Mouse (Mus musculus) heart, adult 9 months (tissue): ENCODE results near the gene Uhrf1bp1.

ENCODE experiments used
- DNase-seq, 2 experiments: peaks; one replicate each; pipeline ENCODE4 v3.0.0; 2022; ENCODE audit warnings: low spot score in 2 of 2

Uhrf1bp1 gene

DNA sequence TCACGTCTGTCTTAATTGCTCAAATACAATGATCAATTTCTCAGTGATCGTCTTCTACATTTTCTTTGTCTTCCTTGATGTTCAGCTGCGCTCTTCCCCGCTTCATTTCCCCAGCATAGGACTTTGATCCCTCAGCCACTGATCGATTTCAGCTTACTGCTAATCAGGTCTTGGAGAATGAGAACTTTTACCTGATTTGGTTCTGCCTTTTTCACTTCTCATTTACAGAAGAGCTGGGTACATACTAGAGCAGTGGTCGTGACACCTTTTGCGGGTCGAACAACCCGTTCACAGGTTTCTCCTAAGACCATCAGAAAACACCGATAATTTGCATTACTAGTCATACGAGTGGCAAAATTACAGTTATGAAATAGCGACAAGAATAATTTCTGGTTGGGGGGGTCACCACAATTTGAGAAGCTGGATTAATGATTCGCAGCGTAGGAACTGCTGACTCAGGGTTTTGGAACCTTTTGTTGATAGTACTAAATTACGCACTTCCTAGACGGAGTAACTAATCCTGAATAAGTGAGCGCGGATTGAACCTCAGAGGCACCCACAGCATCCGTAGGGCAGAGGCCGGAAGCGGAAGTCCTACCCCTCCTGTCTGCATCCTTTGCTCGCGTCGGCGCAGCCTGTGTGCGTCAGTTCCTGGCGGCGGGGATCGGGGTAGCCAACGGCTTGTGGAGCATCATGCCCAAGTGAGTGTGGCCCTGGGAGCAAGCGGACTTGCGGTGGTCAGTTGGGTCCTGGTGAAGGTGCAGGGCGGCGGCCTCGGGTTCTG is 16.6 kb upstream of the Uhrf1bp1 start:
- DNase-seq = peak; percentile 97

DNA sequence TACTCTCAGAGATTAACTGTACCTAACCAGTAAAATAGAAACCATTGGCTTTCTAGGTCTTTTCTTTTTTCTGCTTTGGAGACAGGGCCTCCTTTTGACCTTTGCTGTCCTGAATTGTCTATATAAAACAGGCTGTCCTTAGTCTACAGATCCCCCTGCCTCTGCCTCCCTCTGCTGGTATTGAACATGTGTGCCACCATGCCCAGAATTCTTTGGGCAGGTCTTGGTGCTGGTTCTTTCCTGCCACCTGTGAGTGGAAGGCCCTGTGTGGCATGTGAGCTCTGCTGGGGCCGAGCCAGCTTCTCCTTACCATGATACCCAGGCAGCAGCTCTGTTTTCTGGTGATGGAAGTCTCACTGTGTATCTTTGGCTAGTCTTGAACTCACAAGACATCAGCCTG is 7.9 kb upstream of the Uhrf1bp1 start:
- no peak for DNase-seq

DNA sequence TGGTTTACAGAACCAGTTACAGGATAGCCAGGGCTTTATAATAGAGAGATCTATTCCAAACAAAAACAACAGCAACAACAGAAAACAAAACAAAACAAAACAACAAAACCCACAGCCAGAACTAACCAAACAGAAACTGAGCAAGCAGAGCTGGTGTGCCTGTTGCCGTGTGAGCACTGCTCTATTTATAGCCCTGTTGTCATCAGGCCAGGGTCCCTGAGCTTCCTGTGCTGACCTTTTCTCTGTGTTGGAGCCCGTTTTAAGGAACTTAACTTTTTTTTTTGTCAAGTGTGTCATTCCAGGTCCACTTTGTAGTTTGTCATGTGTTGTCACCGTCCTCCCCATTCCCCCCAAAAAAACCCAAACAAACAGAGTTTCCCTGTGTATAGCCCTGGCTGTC is 5.2 kb upstream of the Uhrf1bp1 start:
- DNase-seq = peak in 1 of 2 experiments; percentile 18

DNA sequence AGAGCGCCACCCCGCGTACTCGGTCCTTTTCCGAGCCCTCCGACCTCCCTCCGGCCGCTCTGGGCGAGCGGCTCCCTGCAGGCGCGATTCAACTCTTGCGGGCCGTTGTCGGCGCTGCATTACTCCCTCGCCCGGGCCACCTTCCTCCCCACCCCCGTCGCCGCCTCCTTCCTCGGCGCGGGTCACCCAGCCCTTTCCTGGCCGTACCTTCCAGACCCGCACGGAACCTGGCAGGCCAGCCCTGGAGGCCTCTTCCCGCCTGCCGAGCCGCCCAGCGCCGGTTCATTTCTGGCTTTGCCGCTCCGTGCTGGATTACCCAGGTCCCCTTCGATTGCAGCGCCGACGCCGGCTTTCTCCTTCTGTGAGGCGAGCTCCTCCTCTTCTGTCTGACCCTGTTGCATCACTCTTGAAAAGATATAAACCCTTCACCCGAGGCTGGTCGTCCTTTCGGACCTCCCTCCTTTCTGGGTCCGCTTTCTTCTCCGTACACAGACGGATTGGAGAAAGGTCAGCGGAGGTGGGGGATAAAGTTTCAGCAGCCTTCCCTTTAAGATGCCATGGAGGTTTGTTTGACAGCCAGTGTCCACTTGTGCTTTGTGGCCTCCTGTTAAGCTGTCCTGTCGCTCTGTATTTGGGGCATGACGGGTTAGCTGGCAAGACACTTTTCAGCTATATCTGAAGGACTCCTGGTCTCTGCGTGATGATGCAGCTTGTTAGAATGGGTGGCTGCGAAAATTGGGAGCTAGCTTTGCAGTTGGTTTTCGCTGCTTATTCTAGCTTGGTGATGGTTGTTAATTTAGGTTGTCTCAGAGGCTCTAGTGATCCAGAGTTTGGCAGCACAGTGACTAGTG is 782 bp downstream of the Uhrf1bp1 start:
- peak; percentile 22 to 27 for DNase-seq

DNA sequence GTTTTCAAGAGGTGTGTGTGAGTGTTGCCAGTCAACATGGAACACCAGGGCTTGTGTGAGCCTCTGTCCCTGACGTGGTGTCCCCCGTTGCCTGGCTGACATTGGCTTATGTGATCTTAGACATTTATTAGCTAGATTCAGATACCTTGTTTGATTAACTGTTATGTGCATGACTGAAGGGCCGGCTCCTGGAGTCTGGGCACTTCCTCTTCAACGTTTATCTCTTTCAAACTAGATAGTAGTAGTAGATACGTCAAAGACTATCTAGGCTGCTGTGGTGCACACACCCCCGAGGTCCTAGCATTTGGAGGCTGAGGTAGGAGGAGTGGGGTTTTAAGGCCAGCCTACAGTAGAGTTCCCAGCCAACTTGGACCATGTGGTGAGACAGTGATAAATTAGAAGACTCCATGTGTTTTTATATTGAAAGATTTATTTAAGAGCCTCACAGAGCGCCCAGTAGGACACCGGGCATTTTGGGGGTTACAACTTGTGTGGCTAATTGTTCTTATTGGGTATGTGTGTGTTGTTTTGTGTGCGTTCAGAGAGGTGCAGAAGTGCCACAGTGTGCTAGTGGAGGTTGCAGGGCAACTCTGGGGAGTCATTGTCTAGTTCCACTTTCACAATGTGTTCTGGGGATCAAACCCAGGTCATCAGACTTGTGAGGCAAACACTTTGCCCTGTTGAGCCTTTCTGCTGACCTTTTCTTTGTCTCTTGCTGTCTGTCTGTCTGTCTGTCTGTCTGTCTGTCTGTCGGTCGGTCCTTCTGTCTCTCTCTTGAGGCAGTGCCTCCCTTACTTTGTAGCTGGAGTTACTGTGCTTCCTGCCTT is 1.6 kb downstream of the Uhrf1bp1 start:
- no peak for DNase-seq

DNA sequence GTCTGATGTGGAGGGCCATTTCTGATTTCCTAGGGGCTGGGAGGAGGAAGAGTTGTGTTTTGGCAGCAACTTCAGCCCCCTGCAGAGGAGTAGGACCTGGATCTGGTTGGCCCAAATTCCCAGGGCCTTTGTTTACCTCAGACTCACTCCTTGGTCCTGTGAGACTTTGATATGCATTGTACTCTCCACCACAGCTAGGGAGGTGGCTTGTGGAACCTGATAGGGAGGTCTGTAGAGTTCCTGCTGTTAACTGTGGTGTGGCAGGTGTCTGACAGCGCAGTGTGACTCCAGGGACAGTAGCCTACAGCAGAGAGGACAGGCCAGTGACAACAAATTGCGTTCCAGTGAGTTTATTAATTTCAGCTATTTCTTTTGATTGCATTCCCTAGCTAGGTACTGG is 2.9 kb downstream of the Uhrf1bp1 start:
- DNase-seq = no peak

DNA sequence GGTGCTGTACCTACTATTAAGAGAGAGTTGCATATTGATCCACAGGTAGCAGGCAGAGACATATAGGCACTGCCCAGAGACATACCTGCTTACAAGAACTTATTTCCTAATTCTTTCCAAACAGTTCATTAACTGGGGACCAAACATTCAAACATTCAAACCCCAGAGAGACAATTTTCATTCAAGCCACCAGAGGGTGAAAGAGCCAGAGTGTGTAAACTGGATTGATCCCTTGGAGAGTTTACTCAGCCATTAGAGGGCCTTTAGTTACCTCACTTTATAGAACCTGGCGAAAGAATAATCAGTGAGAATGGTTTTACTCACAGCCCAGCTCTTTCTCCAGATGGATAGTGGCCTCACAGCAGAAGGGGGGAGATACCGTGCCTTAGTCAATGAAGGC is 9.2 kb downstream of the Uhrf1bp1 start:
- DNase-seq = no peak

DNA sequence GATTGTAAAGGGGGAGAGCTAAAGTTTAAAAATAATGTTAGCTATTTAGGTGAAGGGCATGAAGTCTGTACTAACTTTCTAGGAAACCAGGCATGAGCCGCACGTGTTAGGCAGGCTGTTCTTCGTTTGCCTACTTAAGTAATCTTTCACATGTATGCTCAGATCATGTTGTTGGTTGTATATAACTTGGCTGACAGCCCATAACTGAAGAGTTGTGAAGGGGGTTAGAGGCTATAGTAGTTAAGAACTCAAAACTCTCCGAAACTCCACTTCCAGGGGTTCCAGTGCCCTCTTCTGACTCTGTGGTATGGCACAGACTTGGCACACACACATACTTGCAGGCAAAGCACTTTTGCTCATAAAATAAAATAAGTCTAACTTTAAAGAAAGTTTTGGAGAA is 10.5 kb downstream of the Uhrf1bp1 start:
- DNase-seq = no peak

DNA sequence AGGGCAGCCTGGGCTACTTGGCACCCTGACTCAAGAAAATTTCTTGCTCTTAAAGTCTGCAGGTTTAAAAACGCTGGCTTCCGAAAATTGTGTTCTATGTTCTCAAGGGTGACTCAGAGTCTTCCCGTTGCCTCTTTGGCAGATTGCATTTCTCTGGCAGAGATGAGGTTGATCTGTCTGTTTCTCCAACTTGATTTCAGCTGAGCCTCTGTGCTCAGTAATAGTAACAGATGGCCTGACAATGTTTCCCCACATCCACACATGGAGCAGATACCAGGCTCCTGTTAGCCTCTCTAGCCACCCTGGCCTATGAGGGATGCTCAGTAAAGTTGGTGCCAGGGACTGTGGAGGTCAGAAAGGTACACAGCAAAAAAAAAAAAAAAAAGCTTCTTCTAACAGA is 15.6 kb downstream of the Uhrf1bp1 start:
- no peak for DNase-seq

DNA sequence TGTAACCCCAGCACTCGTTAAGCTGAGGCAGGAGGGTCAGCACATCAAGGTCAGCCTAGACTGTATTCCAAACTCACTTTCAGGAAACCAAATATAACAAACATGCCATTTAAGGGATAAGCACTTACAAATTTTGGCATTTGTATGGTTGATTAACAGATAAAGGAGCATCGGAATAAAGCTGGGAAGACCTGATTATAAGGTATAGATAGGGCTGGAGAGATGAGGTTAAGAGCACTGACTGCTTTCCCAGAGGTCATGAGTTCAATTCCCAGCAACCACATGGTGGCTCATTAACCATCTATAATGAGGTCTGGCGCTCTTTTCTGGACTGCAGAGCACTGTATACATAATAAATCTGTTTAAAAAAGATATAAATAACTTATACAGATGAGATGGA is 17.3 kb downstream of the Uhrf1bp1 start:
- DNase-seq = no peak

DNA sequence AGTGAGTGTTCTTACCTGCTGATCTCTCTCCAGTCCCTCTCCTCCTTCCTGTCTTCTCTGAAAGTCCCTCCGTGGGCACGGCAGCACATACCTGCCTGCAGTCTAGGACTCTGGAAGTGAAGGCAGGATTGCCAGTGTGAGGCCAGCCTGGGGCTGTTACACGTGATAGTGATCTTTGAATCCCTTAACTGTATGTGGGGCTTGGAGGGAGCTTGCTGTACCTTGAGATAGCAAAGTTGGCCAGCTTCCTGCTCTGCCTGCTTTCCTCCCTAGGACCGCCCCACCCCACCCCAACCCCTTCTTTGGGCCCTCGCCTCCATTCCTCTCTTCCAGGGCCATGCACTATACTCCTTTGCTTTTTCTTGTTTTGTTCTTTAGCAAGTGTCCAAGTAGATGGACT is 18.3 kb downstream of the Uhrf1bp1 start:
- no peak for DNase-seq

DNA sequence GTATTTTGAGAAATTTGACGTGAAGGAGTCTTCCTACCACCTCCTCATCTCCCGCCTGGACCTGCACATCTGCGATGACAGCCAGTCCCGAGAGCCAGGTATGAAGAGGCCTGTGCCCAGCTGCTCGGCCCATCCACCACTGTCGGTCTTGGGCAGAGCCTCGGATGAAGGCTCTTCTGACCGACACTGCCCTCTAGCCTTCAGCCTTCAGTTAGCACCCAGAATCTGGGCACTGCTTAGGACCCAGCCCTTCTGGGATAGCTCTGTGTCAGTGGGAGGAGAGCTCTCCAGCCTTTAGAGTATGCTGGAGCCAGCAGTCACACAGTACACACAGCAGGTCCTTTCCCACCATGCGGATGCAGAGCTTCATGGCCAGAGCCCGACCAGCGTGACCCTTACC is 25.3 kb downstream of the Uhrf1bp1 start:
- no peak for DNase-seq

DNA sequence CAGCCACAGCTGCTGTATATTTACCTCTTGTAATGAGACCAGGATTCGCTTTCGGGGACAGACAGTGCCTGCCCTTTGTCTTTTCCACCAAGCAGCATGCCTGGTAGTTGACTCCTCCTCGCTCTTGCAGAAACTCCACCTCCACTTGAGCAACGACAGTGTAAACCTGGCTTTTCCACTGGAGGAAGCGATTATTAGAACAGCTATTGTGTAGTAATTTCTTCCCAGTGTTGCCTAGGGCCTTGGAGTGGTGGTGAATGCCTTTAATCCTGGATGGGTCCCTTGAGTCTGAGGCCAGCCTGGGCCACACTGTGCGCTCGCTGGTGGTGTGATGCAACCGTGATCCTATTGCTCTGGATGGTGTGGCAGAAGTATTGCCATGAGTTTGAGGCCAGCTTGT is 26.9 kb downstream of the Uhrf1bp1 start:
- no peak for DNase-seq

DNA sequence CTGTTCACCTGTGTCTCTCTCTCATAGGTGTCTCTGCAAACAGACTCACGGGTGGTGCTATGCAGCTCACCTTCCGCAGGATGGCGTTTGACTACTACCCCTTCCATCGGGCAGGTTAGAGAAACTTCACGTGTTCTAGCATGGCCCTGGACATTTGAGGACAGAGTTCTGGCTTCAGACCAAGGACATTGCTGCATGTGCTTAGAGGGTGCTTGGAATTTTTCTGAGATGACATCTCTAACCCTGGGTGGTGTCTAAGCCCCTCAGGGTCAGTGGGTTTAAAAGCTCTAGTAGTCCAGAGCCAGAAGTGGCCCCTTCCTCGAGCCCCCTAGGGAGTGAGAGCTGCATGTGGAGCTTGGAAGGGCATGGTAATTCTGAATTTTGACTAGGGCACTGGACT is 27.8 kb downstream of the Uhrf1bp1 start:
- no peak for DNase-seq

DNA sequence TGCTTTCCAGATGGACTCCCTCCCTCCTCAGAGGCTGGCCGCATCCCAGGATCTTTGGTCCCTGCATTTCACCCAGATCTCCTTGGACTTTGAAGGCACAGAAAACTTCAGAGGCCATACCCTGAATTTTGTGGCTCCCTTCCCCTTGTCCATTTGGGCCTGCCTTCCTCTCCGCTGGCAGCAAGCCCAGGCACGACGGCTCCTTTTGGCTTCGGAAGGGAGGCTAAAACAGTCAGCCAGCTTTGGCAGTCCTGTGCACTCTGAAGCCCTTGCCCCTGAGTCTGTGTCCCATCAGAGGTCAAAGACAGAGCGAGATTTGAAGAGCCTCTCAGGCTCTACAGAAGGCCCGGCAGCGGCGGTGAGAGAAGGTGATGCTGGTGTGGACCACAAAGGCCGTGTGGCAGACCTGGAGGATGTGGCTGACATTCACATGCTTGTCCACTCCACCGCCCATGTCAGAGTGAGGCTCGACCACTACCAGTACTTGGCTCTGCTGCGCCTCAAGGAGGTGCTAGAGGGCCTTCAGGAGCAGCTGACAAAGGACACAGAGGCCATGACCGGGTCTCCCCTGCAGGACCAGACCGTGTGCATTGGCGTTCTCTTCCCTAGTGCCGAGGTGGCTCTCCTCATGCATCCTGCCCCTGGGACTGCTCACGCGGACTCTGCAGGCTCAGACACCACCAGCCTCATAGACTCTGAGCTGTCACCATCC is 30.4 kb downstream of the Uhrf1bp1 start:
- peak; percentile 19 to 36 for DNase-seq

DNA sequence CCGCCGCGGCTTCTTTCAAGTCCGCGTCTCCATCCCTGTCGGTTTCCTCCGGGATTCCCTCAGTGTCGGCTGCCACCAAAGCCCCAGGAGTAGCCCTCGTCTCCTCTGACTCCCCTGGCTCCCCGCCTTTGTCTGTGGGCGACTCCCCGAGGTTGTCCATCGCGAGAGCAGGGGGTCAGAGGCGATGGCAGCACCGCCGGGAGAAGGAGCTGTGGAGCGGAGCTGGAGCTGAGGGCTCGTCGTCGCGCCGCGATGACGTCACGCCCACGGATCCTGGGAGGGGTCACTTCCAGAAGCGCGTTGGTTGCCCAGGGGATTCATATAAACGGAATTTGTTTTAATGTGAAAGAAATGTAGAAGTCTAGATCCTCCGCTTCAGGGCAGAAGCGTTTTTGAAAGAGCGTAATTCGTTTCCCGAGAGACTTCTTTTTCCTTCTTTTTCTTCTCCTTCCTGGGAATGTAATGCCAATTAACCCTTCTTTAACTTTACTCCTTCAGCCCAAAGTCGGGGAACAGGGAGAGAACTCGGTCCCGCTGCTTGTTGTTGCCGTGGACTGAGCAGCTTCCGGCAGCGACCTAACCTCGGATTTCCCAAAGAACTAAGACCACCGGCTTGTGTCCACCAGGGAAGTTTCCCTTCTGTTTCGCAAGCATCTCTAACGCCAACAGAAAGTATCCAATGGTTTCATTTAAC is 51.4 kb downstream of the Uhrf1bp1 start:
- DNase-seq = peak; percentile 90 to 92

DNA sequence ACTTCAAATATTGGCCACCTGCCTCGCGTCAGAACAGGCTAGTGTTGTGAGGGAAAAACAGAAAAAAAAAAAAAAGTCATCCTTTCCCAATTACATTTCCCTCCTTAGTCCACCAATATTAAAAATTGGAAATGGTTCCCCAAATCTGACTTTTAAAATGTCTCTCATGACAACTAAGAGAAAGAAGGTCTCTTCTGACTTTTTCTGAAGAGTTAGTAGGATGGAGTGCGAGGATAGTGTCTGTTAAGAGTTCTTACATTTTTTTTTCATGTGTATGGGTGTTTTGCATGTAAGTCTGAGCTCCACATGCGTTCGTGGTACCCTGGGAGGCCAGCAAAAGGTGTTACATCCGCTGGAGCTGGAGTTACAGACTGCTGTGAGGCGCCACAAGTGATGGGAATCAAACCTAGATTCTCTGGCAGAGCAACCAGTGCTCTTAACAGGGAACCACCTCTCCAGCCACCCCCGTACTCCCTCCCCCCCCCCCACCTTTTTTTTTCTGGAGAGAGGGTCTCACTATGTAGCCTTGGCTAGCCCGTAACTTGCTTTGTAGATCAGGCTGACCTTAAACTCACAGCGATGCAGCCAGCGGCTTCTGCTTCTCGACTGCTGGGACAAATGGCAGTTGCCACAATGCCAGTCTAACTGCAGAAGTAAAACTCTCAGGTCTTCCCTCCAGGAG is 52.1 kb downstream of the Uhrf1bp1 start:
- DNase-seq = peak in 1 of 2 experiments; percentile 17

DNA sequence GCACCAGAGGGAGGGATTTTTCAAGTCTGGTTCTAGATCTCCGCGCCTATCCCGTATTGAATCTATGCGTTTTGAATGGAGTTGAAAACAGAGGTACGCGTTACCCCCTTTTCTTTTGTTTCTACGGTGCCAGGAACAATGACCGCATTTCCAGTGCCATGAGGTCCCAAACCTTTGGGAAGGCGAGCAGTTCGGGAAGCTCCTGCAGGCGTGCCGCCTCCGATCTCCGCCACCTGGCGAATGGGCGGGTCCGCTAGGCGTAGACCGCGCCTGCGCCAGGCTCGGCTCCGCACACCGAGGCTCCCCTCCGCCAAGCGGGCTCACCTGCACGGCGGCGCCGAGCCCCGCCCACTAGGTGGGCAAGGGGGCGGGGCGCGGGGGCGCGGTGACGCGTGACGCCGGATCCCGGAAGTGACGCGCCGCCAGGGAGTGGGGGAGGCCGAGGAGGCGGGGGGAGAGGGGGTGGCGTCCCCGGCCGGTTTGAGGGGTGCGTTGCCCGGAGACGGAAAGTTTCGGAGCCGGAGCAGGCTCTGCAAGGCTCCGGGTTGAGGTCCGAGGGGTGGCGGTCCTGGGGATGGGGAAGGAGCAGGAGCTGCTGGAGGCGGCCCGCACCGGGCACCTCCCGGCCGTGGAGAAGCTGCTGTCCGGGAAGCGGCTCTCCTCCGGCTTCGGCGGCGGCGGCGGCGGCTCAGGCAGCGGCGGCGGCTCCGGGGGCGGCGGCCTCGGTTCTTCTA is 52.8 kb downstream of the Uhrf1bp1 start, which contains the start of gene Anks1:
Gene Anks1 (plus strand): TSS at position 419 of the 734 bp plus-strand sequence.
- DNase-seq = peak; percentile 77 to 78
